Mouse (Mus musculus) kidney, embryonic 16.5 days (tissue): ENCODE measurements around the gene Prkag2. TPM values are rescaled to one million over a fixed set of nuclear protein-coding genes. Genes with fewer than 3 reads are reported as not detected.
A peak's percentile ranks its signal among the peaks of the same experiment; 100 is the strongest.
"Not testable (repeated sequence)": the region's sequence is repeated elsewhere in the genome, so short reads cannot be mapped to it uniquely, and the experiment has no call there.

Experiments used
- ATAC-seq: fragments of 200-750 bp; cut with Nextera tagmentation; 2 replicates; pipeline ENCODE4 v1.8.0; 2017; ENCODE audit warnings: moderate TSS enrichment; ENCODE audit not compliant: low FRiP score, low TSS enrichment
- H3K27ac ChIP-seq: fragments of 300-500 bp; sonication (generic); 2 replicates; pipeline ENCODE4 v1.5.1; 2014; ENCODE audit warnings: low read length
- H3K27me3 ChIP-seq: fragments of 300-500 bp; sonication (generic); 2 replicates; pipeline ENCODE4 v1.6.1; 2014; ENCODE audit warnings: low read length, control low read depth, mixed read lengths; ENCODE audit not compliant: insufficient read depth
- H3K36me3 ChIP-seq: fragments of 300-500 bp; sonication (generic); 2 replicates; pipeline ENCODE4 v1.6.1; 2014; ENCODE audit warnings: low read length, control low read depth, mixed read lengths; ENCODE audit not compliant: insufficient read depth
- H3K4me1 ChIP-seq: fragments of 300-500 bp; sonication (generic); 2 replicates; pipeline ENCODE4 v1.6.1; 2014; ENCODE audit warnings: low read length, control low read depth, mixed read lengths; ENCODE audit not compliant: insufficient read depth
- H3K4me2 ChIP-seq: fragments of 300-500 bp; sonication (generic); replicated peaks from 2 replicates; pipeline ENCODE4 v1.6.1; 2014; ENCODE audit warnings: low read depth, low read length
- H3K4me3 ChIP-seq: fragments of 300-500 bp; sonication (generic); 2 replicates; pipeline ENCODE4 v1.5.1; 2014; ENCODE audit warnings: mild to moderate bottlenecking, low read length
- H3K9ac ChIP-seq: fragments of 300-500 bp; sonication (generic); replicated peaks from 2 replicates; pipeline ENCODE4 v1.6.1; 2014; ENCODE audit warnings: low read length
- H3K9me3 ChIP-seq: fragments of 300-500 bp; sonication (generic); 2 replicates; pipeline ENCODE4 v1.6.1; 2016; ENCODE audit warnings: low read length, control low read depth
- WGBS: fragments of 180-500 bp; shearing (Covaris S2); extraction: QIAGEN DNeasy Blood & Tissue Kit; methylation state at CpG from one replicate; pipeline ENCODE4 v1.1.7; 2014; 5-methylcytosine and 5-hydroxymethylcytosine counted together
- polyA plus RNA-seq: library from polyadenylated mRNA; unstranded; fragments of >200 nt; fragmentation: Nextera tagmentation; extraction: Ambion mirVana; gene quantifications from 2 replicates; pipeline ENCODE4 v1.2.1, GENCODE M21; 2015

The Prkag2 gene
- polyA plus RNA-seq, 1 experiment from 2014 or later: 43.4 TPM

GRCm38 (mm10) chr5:24860635-24861448 lies 239.6 kb downstream of the Prkag2 start:
- Histone ChIP-seq H3K9me3 (no peaks in the 10 kb centered on the region; the same call in 1 of the 2 replicates), H3K27ac (no peak overlapping the region), H3K36me3 (peaks cover 11% of the 10 kb centered on the region), H3K4me1 (no peaks in the 10 kb centered on the region), H3K27me3 (no peaks in the 10 kb centered on the region), H3K9ac (no peak overlapping the region), H3K4me2 (no peak overlapping the region), H3K4me3 (no peak overlapping the region)
- 81% methylated on average over 13 of the region's 13 CpGs for WGBS
- ATAC-seq: no peak

GRCm38 (mm10) chr5:24859771-24860540 lies 240.5 kb downstream of the Prkag2 start:
- 76% methylated on average over 3 of the region's 3 CpGs for WGBS
- H3K36me3 ChIP-seq: peaks cover 11% of the 10 kb centered on the region
- no peak for ATAC-seq
- H3K27me3 ChIP-seq: no peaks in the 10 kb centered on the region
- no peak overlapping the region for H3K4me2 ChIP-seq
- H3K4me1 ChIP-seq: no peaks in the 10 kb centered on the region
- H3K9me3 ChIP-seq: no peaks in the 10 kb centered on the region; the same call in 1 of the 2 replicates
- no peak overlapping the region for H3K9ac ChIP-seq
- no peak overlapping the region for H3K4me3 ChIP-seq
- no peak overlapping the region for H3K27ac ChIP-seq

- Histone ChIP-seq H3K36me3 (no peaks in the 10 kb centered on the region), H3K27me3 (no peaks in the 10 kb centered on the region), H3K9me3 (no peaks in the 10 kb centered on the region; the same call in 1 of the 2 replicates), H3K9ac (no peak overlapping the region), H3K4me2 (no peak overlapping the region), H3K4me1 (no peaks in the 10 kb centered on the region), H3K27ac (no peak overlapping the region), H3K4me3 (no peak overlapping the region)
- 54% methylated on average over 3 of the region's 3 CpGs for WGBS
- no peak for ATAC-seq
Measured at GRCm38 (mm10) chr5:24854827-24855600, 245.4 kb downstream of the Prkag2 start.

- no peak for ATAC-seq
- Histone ChIP-seq H3K4me3 (no peak overlapping the region), H3K4me1 (no peaks in the 10 kb centered on the region), H3K27me3 (no peaks in the 10 kb centered on the region), H3K9ac (no peak overlapping the region), H3K4me2 (no peak overlapping the region), H3K36me3 (no peaks in the 10 kb centered on the region), H3K9me3 (no peaks in the 10 kb centered on the region; the same call in 1 of the 2 replicates), H3K27ac (no peak overlapping the region)
- 92% methylated on average over 3 of the region's 3 CpGs for WGBS
Measured at GRCm38 (mm10) chr5:24854256-24854655, 246.2 kb downstream of the Prkag2 start.

- not testable (repeated sequence) for H3K4me1 ChIP-seq, H3K9me3 ChIP-seq, H3K4me2 ChIP-seq, H3K27ac ChIP-seq, H3K36me3 ChIP-seq, H3K27me3 ChIP-seq, H3K4me3 ChIP-seq, ATAC-seq, H3K9ac ChIP-seq
- WGBS: 87% methylated on average over 14 of the region's 14 CpGs
Measured at GRCm38 (mm10) chr5:24848261-24848660, 252.2 kb downstream of the Prkag2 start.

- no peak overlapping the region; the same call in 1 of the 2 replicates for H3K9ac ChIP-seq
- H3K9me3 ChIP-seq: no peaks in the 10 kb centered on the region
- no peaks in the 10 kb centered on the region for H3K36me3 ChIP-seq
- H3K4me1 ChIP-seq: peaks cover 26% of the 10 kb centered on the region
- WGBS: 92% methylated on average over 5 of the region's 5 CpGs
- no peak overlapping the region for H3K4me2 ChIP-seq
- H3K4me3 ChIP-seq: no peak overlapping the region
- ATAC-seq: no peak
- no peaks in the 10 kb centered on the region for H3K27me3 ChIP-seq
- H3K27ac ChIP-seq: no peak overlapping the region
Measured at GRCm38 (mm10) chr5:24843841-24844240, 256.6 kb downstream of the Prkag2 start.

GRCm38 (mm10) chr5:24843103-24843475 lies 257.4 kb downstream of the Prkag2 start:
- peak; percentile 4 for ATAC-seq
- Histone ChIP-seq H3K4me3 (peak overlapping the region; percentile 96), H3K9me3 (no peaks in the 10 kb centered on the region), H3K36me3 (no peaks in the 10 kb centered on the region), H3K4me1 (peaks cover 26% of the 10 kb centered on the region), H3K27ac (peak overlapping the region; percentile 100), H3K4me2 (peak overlapping the region; percentile 98), H3K9ac (peak overlapping the region; percentile 71), H3K27me3 (no peaks in the 10 kb centered on the region)
- 1% methylated on average over 21 of the region's 21 CpGs for WGBS

GRCm38 (mm10) chr5:24842274-24843102 lies 258.0 kb downstream of the Prkag2 start, which contains the start of gene Rheb:
Gene Rheb, minus strand, starts transcription at chr5:24842624.
- Histone ChIP-seq H3K36me3 (no peaks in the 10 kb centered on the region), H3K4me3 (peak within 1 kb of the TSS; percentile 96), H3K27ac (peak within 1 kb of the TSS; percentile 100), H3K9ac (peak within 1 kb of the TSS; percentile 98), H3K4me2 (peak within 1 kb of the TSS; percentile 98), H3K9me3 (no peaks in the 10 kb centered on the region), H3K4me1 (peaks cover 29% of the 10 kb centered on the region), H3K27me3 (no peaks in the 10 kb centered on the region)
- peak; percentile 98 for ATAC-seq
- WGBS: under 1% methylated on average over 92 of the region's 92 CpGs
